Mouse (Mus musculus) thymus, adult 18-20 months (tissue): ENCODE results near the gene Gigyf1.

Source experiments
- DNase-seq, 2 experiments: peaks; one replicate each; pipeline ENCODE4 v3.0.0; 2022; ENCODE audit warnings: mixed read lengths in 2 of 2

Gene Gigyf1

DNA sequence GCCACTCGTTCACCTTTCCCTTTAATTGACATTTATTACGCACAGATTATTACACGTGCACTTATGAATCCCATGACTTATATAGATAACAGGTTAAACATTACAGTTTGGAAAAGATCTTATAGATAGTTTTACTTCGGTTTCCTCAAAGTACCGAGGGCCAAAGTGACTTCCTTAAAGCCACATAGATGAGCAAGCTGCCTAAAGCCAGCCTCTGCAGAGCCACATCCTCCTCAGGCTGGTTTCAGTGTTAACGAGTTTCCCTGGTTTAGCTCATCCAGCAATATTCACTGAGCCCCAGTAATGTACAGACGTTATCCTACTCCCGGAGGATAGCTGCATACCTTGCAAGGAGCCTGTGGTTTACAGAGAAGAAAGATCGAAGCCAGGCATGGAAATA, 17.0 kb downstream of the Gigyf1 start:
- DNase-seq: no peak

DNA sequence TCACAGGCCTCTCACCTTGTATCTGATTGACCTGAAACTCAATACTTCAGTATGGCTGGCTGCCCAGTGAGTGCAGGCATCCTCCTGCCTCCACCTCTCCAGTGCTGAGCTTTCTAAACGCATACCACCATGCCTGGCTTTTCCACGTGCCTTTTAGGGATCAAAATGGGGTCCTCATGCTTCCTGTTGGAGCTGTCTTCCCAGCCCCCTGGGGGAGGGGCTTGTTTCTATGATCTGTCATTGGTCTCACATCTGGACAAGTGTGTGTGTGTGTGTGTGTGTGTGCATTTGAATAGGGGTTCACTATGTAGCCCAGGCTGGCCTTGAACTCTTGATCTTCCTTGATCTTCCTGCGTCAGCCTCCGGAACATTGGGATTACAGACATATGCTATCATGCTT, 19.1 kb downstream of the Gigyf1 start:
- DNase-seq: no peak

DNA sequence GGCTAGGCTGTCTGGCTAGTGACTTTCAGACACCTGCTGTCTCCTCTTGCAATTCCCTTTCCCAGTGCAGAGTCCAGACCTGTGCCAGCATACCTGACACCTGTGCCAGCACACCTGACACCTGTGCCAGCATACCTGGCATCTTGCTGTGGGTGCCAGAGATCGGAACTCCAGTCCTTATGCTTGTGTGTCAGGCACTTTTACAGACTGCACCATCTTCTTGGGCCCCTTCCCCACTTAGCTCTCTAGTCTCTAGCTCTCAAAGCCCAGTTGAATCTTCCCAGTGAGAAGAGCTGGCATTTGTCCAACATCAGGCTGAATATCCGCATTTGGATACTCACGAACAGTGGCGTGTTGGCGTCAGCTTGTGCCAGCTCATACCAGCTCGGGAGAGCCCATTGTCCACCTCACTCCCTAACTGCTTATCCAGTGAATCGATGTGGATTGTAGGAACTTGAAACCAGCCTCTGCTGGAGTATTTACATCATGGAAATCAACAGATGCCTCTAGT, 21.0 kb downstream of the Gigyf1 start:
- no peak for DNase-seq

DNA sequence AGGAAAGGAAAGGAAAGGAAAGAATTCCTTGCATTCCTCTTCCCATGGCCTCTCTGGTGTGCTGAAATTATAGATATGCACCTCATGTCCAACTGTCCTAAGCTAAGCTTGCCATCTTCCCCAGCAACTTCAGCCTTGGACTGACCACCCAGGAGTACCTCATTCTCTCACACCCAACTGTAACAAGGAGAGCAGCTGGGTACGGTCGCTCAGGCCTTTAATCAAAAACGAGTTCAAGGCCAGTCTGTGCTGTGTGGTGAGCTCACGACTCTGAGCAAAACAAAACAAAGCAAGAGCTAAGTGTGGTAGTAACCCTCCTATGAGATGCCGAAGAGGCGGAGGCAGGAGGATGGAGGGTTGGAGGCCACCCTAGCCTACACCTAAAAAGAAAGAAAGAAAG, 22.6 kb downstream of the Gigyf1 start:
- DNase-seq: no peak

DNA sequence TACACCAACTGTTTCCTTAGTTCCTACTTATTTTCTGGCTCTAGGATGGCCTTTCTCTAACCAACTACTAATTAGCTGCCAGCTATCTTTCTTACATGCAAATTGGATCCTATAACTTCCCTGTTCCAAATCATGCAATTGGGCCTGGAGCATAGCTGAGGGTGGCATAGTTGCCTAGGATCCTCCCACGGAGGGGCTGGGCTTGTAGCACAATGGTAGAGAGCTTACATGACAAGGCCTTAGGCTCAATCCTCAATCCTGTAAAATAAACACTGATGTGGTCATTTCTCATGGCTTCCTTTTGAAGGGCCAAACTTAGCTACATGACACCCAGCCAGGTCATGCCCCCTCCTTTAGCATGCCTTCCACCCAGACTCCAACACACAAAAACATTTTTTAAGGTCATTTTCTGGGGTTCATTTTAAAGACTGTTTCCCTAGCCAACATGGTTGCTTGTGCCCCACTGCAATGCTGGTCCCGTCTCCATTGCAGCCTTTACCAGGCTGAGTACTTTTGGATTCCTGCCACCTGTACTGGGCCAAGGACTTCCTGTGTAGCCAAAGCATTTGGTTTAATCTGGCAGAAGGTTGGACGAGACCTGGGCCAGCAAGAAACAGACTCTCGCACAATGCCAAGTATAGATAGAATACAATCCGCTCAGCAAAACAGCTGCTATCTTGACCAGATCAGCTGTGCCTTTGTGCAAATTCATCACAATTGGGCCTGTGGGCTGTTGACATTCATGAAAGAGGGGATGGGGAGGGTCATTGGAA, 23.6 kb downstream of the Gigyf1 start:
- DNase-seq: no peak

DNA sequence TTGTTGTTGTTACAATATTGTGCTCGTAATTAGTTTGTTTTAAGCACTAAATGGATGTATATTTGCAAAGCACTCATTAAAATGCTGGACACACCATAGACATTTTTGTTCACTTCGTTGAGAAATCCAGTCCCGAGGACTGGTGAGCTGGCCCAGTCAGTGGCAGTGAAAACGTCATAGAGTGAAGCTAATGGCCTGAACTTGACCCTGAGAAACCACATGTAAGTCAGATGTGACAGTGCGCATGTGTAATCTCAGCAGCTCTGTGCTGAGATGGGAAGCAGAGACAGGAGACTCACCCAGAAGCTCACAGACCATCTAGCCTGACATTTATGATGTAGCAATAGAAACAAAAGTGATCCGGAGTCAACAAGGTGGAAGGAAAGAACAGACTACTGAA, 26.6 kb downstream of the Gigyf1 start:
- DNase-seq: no peak

DNA sequence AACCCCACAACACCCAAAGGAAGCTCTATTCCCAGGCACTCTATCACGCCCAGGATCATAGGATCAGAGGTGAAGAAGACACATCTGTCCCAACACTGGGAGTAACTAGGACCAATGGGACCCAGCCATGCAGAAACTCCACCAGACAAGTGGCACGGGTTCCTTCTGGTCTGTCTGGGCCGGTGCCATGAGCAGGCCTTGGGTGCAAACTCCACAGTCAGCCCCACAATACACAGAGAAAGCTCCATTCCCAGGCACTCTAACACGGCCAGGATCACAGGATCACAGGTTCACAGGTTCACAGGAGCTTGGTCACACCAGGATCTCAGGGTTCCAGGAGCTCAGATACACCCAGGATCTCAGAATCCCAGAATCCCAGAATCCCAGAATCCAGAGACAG, 27.2 kb downstream of the Gigyf1 start:
- DNase-seq: no peak

DNA sequence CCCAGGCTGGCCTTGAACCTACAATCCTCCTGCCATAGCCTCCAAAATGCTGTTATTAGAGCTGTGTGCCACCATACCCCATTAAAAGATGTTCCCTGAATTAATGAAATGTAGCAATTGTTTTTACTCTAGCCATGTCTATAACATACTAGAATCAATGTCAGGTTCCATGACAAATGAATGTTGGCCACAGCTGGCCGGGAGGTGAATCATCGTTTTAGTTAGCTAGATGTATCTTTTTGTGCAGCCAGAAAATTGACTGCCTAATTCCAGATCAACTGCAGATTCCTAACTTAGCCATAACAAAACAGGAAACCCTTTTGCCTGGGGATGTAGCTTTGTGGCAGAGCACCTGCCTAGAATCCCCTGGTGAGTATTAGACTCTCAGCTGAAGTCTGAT, 31.5 kb downstream of the Gigyf1 start:
- DNase-seq: no peak

DNA sequence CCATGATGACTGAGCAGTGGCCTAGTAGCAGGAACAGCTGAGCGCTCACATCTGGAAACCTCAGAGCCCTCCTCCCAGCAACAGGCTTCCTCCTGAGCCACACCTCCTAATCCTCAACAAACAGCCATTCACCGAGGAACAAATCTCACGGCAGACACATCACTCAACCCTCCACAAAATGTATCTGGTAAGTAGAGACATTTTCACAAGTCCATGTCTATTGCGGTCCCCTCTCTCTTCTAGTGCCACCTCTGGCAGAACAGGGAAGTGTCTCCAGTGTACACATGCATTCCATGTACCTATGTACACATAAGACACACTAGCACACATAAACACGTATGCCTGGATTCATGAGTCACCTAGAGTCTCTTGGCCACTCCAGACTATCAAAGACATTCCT, 32.8 kb downstream of the Gigyf1 start:
- no peak for DNase-seq

DNA sequence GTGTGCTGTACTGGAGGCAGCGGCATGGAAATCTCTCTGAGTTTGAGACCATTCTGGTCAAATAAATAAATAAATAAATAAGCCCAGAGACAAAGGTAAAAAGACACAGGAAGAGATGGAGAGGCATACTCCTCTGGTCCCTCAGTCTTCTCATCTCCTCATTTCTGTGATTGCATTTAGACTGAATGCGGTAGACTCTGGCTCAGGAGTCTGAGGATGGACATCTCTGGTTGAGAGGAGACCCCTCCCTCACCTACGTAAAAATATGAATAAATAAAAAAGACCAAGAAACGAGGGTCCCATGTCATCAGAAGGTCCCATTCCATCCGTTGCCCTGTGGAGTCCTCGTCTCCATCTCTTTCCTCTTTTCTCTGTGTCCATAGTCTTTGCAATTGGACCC, 34.7 kb downstream of the Gigyf1 start:
- DNase-seq: no peak

DNA sequence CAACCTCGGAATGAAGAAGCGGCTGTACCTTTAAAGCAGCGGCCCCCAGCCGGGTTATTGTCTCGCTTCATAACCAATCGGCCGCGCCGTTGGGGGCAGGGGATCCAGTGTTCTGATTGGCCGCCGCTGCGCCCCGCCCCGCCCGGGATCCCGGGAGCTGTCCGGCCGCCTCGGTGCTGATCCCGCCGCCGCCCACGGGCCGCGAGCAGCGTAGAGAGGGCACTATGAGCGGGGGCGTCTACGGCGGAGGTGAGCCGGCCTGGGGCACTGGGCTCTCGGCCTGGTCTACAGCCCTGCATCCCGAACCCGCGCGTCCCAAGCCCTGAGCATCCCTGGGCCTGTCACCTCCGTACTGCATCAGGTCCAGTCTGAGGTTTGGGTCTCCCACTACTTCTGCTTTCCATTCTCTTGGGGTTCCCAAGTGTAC, 35.1 kb downstream of the Gigyf1 start, which contains the start of gene Actl6b:
Actl6b (plus strand) TSS at position 107 of the 427 bp plus-strand sequence.
- peak in 1 of 2 experiments; percentile 26 for DNase-seq

DNA sequence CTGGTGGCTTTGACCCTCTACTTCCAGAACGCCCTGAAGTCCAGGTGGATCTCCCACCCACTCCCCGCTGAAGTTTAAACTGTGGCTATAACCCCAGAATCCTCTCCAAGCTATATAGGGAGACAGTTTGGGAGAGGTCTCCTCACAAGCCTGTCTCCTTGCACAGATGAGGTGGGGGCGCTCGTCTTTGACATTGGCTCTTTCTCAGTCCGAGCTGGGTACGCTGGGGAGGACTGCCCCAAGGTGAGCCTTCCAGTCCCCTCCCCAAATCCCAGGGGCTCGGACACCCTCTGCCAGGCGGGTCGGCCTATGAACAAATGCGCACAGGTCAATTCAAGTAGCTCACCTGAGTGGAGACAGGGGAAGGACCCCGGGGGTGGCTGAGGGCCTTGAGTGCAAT, 35.5 kb downstream of the Gigyf1 start:
- no peak for DNase-seq

DNA sequence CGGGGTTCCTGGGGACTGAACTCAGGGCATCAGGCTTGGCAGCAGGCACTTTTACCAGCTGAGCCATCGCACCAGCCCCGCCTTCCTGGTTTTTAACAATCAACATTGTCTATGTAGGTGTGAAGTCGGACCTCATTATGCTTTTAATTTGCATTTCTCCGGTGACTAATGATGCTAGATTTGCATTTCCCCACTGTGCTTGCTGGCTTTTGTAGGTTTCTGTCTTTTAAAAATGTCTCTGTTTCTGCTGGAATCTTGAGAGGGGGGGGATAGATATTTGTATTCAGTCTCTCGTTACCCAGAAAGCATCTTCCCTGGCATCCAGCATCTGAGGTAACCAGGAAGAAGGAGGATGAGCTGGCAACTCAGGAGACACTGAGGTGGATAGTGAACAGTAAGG, 43.2 kb downstream of the Gigyf1 start:
- no peak for DNase-seq

DNA sequence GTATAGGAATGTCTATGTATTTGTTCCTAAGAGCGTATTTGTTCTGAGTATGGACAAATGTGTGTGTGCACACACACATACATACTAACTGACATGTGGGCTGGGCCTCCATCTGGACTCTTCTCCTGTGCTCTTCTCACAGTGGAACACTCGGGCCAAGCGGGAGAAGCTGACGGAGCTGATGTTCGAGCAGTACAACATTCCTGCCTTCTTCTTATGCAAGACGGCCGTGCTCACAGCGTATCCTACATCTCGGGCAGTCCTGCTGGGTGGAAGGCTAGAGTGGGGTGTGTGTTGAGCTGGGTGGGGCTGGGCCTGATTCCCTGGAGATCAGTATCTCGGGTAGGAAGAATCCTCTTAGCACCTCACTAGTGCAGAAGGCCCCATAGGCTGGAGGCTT, 44.6 kb downstream of the Gigyf1 start:
- no peak for DNase-seq

DNA sequence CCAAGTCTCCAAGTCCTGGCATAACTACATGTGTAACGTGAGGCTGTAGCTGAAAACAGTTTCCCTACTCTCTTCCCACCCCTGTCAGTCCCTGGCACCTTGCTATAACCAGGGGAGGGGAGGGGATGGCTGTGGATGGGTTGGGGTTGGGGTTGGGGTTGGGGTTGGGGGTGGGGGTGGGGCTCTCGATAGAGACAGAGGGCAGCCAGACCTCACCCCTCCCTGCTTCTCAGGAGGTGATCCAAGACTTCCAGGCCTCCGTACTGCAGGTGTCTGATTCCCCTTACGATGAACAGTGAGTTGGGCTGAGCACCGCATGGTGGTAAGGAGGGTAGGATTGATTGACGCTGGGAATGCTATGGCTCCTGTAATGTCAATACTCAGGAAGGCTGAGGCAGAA, 47.4 kb downstream of the Gigyf1 start:
- DNase-seq: no peak

DNA sequence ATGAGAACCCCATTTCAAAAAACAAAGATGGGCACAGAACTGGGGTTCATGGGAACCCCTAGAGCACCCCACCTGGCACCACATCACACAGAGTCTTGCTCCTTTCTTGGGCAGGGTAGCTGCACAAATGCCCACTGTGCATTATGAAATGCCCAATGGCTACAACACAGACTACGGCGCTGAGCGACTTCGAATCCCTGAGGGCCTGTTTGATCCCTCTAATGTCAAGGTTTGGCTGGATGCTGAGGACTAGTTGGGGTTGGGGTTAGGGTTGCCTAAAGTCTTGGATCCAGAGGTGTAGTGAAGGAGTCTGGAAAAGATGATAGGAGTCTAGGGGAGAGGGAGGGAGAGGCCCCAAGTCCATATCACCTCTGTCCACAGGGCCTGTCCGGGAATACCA, 48.1 kb downstream of the Gigyf1 start:
- no peak for DNase-seq

DNA sequence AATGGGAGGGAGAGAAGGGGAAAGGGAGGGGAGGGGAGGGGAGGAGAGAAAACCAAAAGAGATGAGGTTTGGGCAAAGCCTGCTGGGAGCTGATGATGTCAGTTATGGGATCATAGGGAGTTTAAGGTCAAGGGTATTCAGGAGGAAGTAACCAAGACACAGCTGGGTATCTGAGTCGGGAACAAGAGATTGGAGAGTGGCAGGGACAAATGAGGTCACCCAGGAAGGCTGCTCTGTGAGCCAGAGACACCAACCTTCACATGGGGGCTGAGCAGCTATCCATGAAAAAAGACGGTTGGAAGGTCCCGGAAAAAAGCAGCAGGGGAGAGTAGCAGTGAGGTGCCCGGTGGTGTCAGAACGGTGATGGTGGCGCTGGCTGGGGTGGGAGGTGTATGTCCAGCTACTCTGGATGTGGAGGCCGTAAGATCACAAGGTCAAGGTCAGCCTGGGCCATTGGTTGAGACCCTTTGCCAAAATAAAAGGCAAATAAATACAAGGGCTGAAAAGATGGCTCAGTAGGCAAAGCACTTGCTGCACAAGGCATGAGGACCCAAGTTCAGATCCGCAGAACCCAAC, 50.0 kb downstream of the Gigyf1 start:
- DNase-seq: no peak

DNA sequence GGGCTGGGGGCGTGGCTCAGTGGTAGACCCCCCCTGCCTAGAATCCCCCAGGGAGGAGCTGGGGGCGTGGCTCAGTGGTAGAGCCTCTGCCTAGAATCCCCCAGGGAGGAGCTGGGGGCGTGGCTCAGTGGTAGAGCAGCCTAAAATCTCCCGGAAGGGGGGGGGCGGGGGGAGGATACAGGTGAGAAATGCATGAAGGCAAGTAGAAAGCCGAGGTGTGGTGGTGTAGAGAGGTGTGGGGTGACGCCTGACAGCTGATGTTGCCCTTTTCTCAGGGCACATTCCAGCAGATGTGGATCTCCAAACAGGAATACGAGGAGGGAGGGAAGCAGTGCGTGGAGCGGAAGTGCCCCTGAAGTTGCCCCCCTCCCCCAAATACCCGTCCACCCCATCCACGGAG, 50.7 kb downstream of the Gigyf1 start:
- DNase-seq: no peak

DNA sequence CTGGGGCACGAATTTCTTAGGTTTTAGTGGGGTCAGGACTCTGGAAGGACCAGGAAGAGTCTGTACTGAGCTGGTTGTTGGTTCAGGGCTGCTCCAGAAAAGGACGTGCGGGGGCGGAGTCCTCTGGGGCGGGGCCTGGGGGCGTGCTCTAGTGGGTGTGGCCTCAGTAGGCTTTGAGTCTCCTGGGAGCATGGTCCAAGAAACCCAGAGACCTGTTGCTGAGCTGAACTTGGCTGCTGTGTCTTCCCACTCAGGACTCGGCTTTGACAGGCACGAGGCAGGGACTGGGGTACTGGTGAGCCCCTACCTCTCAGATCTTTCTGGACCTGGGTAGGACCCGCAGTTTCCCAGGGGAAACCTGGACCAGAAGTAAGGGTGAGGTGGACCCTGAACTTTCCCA, 51.3 kb downstream of the Gigyf1 start, which contains the start of gene Tfr2:
Tfr2 (plus strand) TSS at position 176 of the 400 bp plus-strand sequence.
- no peak for DNase-seq

DNA sequence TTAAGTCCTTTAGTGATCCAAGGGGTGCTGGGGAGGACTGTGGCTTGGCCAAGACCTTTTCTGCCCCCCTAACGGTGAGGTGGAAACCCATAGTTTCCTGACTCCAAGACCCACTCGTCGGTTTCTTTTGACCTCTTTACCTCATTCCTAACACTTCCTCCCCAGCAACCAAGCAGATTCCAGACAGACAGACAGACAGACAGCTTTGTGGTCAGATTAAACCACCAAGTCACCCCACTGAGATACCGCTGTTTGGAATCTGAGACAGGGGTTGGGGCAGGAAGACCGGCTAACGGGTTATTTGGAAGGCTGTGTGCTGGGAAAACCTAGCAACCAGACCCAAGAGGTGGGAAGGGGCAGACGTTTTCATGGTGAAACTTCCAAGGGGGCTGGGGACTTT, 51.8 kb downstream of the Gigyf1 start:
- DNase-seq: no peak

DNA sequence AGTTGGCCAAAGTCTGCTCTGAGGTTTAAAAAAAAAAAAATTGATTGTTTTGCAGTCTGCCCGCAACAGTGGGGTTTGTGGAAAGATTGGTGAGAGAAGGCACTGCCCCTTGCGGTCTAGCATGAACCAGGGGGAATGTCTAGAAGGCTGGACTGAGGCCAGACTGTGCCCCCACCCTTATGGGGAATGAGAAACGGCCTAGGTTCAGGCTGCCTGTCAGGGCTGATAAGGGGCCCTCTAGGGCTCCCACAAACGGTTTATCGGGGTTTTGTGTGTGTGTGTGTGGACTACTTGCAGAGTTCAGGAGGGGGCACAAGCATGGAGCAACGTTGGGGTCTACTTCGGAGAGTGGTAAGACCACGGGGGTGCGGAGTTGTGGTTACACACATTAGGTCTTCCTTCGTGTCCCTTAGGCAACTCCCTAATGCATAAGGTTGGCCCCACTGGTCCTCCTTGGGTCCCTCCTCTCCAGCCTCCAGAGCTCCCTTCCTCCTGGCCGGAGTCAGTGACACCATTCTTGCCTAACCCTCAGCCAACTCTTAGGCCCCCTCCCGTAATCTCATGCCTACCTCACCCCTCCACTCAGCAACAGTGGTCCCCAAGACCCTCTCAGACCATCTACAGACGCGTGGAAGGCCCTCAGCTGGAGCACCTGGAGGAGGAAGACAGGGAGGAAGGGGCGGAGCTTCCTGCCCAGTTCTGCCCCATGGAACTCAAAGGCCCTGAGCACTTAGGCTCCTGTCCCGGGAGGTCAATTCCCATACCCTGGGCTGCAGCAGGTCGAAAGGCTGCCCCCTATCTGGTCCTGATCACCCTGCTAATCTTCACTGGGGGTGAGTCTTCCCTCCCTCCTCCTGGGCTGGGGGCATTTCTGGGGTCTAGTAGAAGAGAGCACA, 52.6 kb downstream of the Gigyf1 start:
- DNase-seq: no peak

DNA sequence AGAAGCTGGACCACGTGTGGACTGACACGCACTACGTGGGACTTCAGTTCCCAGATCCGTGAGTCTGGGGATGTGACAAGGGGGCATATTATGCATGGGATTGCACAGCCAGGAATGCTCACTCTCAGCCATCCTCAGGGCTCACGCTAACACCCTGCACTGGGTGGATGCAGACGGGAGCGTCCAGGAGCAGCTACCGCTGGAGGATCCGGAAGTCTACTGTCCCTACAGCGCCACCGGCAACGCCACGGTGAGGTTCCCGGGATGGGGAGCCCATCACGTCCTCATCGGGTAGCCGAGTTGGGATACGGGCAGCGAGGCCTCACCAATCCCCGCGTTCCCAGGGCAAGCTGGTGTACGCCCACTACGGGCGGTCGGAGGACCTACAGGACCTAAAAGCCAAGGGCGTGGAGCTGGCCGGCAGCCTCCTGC, 56.1 kb downstream of the Gigyf1 start:
- DNase-seq: no peak
